Mouse (Mus musculus): ENCODE measurements around the gene Crim1.

- TF ChIP-seq GATA1 (IDR thresholded peaks at IDR 0.05; ENCODE audit: borderline replicate concordance, low read length) (no peak), FLI1 (IDR thresholded peaks at IDR 0.05; ENCODE audit: low read length) (no peak)
These were observed 113.6 kb downstream of the Crim1 start for GRCm38 (mm10) chr17:78313612-78314011.
